Mouse (Mus musculus) lung, postnatal 14 days (tissue): Measurements from ENCODE around the gene Gad2.
"Not testable (repeated sequence)": the region's sequence is repeated elsewhere in the genome, so short reads cannot be mapped to it uniquely, and the experiment has no call there.

Source experiments
- DNase-seq: peaks from one replicate; pipeline ENCODE4 v3.0.0; 2021

Gad2 gene

DNA sequence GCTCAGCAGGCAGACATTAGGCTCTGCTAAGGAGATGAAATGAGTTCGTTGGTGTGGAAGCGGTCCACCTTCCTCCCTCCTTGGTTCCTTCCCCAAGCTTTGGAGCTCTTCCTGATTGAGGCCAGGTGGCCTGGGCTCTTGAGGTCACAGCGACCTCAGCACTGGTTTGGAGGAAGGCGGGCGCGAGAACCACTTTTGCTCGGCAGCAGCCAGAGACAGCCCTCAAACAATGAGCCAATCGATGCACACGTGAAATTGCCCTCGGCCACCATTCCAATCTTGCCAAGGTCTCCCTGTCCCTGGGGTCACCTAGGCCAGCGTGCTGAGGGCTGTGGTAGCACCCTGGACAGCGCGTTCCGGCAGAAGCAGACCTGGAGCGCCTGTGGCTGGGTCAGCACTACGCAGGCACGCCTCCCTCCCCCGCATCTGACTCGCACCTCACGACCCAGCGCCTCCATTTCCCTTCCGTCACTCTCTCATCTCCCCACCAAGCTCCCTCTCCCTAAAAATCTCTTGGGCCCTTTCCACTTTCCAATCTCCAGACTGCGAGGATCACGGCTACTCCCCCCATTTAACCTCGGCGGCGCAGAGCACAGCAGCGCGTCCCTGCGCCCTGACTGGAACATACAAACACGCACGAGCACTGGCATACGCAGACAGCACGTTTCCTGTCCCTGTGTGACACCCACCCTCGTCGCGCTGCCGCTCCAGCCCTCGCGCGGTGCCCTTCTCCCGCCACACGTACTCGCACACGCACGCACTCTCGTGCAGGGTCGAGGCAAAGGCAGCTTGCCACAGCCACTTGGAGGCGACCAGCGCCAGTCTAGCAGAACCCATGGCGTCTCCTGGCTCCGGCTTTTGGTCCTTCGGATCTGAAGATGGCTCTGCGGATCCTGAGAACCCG lies at the start of gene Gad2:
TSS of gene Gad2 (plus strand) at position 378 of the 904 bp plus-strand sequence.
- no peak for DNase-seq

- not testable (repeated sequence) for DNase-seq
These were observed 34.4 kb upstream of the Gad2 start for GRCm38 (mm10) chr2:22587469-22588169.

DNA sequence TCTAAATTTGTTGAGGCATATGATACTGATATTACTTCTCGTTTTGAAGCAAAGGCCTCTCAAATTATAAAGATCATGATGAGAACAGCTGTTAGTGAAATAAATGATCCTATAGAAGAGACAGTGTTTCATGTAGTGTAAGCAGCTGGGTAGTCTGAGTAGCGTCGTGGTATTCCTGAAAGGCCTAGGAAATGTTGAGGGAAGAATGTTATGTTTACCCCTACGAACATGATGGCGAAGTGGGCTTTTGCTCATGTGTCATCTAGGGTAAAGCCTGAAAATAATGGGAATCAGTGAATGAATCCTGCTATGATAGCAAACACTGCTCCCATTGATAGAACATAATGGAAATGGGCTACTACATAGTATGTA lies 33.8 kb upstream of the Gad2 start:
- DNase-seq = not testable (repeated sequence)

DNA sequence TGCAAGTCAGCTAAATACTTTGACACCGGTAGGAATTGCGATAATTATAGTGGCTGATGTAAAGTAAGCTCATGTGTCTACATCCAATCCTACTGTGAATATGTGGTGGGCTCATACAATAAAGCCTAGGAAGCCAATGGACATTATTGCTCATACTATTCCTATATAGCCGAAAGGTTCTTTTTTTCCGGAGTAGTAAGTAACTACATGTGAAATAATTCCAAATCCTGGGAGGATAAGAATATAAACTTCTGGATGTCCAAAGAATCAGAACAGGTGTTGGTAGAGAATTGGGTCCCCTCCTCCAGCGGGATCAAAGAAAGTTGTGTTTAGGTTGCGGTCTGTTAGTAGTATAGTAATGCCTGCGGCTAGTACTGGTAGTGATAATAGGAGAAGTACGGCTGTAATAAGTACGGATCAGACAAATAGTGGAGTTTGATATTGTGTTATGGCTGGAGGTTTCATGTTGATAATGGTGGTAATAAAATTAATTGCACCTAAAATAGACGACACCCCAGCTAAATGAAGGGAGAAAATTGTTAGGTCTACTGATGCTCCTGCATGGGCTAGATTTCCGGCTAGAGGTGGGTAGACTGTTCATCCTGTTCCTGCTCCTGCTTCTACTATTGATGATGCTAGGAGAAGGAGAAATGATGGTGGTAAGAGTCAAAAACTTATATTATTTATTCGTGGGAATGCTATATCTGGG lies 33.2 kb upstream of the Gad2 start:
- DNase-seq = not testable (repeated sequence)

DNA sequence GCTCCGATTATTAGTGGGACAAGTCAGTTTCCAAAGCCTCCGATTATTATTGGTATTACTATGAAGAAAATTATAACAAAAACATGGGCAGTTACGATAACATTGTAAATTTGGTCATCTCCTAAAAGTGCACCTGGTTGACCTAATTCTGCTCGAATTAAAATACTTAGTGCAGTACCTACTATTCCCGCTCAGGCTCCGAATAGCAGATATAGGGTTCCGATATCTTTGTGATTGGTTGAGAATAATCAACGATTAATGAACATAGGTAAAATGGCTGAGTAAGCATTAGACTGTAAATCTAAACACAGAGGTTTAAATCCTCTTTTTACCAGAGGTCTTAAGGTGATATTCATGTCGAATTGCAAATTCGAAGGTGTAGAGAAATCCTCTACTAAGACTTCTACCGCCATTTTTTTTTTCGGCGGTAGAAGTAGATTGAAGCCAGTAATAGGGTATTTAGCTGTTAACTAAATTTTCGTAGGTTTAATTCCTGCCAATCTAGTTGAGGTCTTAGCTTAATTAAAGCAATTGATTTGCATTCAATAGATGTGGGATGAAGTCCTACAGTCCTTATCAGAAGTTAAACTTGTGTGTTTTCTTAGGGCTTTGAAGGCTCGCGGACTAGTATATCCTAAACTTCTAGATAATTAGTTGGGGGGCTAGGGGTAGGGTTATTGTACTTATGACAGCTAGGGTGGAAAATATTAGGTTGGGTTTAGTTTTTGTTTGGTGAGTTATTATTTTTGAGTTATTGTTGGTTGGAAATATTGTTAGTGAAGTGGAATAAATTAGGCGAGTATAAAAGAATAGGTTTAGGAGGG lies 32.4 kb upstream of the Gad2 start:
- DNase-seq = not testable (repeated sequence)

DNA sequence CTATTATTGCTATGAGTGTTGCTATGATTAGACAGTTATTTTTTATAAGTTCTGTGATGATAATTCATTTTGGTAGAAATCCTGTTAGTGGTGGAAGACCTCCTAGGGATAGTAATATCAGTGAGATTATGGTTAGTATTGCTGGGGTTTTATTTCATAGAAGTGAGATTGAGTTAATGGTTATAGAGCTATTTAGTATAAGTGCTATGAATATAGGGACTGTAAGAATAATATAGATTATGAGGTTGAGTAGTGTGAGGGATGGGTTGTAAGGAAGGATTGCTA lies 31.9 kb upstream of the Gad2 start:
- no peak for DNase-seq

DNA sequence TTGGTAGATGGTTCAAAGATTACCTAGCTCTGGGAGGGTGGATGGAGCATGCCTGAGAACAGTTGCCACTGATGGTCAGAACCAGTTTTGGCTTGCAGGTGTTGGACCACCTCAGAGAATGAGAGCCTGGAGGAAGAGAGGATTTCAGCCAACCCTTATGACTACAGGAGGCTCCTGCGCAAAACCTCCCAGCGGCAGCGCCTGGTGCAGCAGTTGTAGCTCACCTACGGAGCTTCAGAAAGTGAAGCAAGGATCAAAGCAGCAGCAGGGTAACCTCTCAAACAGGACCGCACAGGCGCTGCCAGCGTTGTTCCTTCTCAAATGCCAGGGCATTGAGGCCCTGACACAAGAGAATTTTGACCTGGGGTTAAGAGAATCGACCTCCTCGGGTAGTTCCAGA lies 4.1 kb upstream of the Gad2 start:
- no peak for DNase-seq

DNA sequence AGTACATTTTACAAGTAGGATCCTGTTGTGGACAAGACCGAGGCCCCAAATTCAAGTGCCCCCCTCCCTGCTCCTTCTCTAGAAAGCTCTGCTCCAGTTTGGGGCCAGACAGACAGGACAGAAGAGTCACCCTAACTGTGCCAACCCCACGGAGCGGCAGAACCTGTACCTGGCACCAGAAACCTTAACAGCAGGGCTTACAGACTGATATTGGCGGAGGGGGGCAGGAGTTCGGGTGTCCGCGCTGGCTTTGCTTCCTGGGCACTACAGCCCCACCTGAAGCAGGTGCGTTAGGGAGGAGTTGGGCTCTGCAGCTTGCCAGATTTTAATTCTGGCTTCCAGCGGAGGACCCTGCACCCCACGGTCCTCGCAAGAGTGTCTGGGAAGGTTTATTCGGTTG lies 2.6 kb upstream of the Gad2 start:
- DNase-seq = no peak

- no peak for DNase-seq
These were observed 2.0 kb upstream of the Gad2 start for GRCm38 (mm10) chr2:22620030-22620429.

GRCm38 (mm10) chr2:22620534-22620933 lies 1.5 kb upstream of the Gad2 start:
- DNase-seq = no peak

DNA sequence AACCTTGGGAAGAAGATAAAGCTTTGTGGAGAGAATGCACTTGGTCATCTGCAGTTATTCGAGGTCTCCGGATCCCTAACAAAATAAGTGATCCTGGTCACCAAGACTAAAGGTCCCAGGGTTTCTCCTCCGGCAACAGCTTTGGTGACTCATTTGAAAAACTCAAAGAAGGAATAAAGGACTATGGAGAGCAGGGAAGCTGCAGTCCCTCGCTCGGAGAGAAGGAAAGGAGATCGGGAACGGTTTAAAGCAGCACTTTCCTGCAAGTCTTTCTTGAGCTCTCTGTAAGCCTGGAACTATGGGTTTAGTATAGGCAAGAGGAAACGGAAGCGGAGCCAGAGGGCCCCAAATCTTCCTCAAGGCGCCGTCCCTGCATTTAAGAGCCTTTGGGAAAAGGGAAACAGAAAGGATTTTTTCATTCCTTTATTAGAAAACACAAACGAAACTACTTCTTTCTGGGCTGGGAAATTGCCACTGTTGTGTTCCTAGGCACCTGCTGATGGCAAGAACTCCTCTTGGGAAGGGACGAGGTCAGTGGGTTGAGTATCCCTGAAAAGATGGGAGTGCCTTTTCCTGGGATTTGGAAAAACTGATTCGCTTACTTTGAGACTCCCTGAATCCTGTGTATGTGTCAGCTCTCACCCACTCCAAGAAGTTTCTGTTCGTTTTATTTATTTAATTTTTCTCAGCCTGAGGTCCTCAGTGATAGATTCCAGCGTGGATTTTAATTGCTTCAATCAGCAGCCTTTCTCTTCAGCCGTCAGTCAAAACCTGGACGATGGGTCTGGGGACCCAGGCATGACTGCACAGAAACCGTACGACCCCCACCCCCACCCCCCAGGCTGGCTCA lies 802 bp upstream of the Gad2 start:
- DNase-seq = no peak

GRCm38 (mm10) chr2:22623111-22624070 lies 1.4 kb downstream of the Gad2 start:
- DNase-seq = no peak

- no peak for DNase-seq
These were observed 2.4 kb downstream of the Gad2 start for GRCm38 (mm10) chr2:22624188-22624975.

DNA sequence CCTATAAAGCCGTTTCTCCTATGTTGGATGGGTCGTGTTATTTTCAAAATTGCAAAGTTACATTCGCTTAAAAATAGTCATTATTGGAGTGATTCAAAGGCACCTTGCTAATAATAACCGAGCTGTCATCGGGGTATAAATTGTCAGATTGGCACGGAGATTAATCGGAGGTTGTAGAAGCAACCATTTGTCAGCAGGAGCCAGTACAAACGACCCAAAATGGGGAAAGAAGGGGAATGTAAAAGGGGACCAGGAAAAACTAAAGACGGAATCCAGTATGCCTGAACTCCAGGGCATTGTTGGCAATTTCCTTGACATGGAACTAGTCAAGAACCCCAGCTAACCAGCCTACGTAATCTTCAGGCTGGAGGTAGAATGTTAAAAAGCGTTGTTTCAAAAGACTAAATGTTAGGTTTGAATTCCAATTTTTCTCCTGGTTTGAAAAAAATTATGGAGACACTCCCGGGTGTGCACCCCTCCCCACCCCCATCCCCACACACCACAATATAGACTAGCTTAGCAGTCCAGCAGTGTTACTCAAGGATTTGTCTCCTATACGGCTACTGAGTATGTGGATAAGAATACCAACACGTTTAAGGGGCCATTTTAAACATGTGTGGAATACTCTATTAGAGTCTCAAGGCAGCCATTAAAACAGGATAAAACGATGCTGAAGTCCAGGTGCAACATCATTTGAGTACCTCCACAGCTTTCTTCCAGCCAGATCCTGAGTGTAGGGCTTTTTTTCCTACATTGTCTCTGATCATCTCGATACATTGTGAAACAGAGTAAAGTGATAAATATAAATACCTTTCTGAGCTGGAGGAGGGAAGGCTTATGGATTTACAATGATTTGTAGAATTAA lies 3.3 kb downstream of the Gad2 start:
- DNase-seq = no peak

DNA sequence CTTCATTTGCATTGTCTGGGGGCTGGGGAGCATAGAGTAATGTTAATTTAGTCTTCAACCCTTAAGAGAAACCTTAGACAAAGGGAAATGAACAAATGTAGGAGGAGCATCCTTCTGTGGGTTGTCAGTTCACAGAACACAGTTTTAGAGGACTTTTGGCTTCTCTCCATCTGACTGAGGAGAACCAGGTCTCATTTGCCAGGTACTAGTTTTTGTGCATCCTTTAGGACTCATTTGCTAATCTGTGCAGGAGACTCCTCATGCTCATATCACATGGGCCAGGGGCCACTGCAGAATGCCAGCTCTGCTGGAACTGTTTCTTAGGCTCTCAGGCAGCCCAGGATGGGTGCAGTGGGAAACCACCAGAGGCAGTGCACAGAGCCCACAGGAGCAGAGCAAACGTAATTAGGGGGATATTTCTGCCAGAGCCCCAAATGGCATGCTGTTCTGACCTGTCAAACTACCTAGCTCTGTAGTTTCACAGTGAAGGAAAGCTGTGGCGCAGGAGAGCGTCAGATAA lies 5.2 kb downstream of the Gad2 start:
- DNase-seq = no peak

DNA sequence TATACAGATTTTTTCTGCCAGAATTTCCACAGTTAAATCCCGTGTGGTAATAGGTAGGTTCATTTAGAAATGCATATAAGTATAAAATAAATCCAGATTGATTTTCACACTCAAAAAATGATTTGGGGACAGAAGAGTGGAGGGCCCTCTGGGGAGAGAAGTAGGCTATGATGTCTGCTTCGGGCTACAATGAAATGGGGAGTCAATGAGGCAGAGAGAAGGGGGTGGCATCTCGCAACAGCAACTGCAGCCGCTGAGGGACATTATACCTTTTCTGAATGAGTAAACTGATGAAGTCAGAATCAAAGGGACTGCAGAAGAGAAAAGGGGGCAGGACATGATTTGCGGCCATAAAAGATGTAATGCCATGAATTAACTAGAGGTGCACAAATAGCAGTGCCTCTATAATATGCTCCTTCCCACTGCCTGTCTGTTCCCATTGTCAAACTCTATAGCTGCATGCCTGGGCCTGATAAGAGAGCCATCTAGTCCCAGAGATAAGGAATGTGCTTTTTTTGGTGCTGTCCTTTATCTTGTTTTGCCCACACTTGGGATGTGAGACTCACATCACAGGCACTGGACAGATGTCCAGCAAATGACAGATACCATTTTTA lies 5.9 kb downstream of the Gad2 start:
- no peak for DNase-seq

GRCm38 (mm10) chr2:22634766-22635165 lies 12.8 kb downstream of the Gad2 start:
- peak; percentile 9 for DNase-seq

- no peak for DNase-seq
These were observed 24.1 kb downstream of the Gad2 start for GRCm38 (mm10) chr2:22646134-22646533.
